Mouse (Mus musculus) liver, postnatal 0 days (tissue): ENCODE measurements around the gene Mink1.

Source experiments
- CTCF ChIP-seq: sonication (generic); IDR thresholded peaks from 2 replicates; pipeline ENCODE4 v1.5.1; 2016; ENCODE audit warnings: antibody characterized with exemption, low read depth
- EP300 ChIP-seq: IDR thresholded peaks from 2 replicates; pipeline ENCODE4 v1.6.1; 2016; ENCODE audit warnings: antibody characterized with exemption, low read depth, mild to moderate bottlenecking

GRCm38 (mm10) chr11:70525184-70525678 is 37.5 kb upstream of the Mink1 start, which contains the start of gene Psmb6:
- TF ChIP-seq EP300 (peak; percentile 66), CTCF (no peak)
